Mouse (Mus musculus) adrenal gland, adult 8-10 months (tissue): ENCODE results near the gene Lmna. TPM values are rescaled to one million over a fixed set of nuclear protein-coding genes. Genes with fewer than 3 reads are reported as not detected.

Experiments used
- DNase-seq: peaks from one replicate; pipeline ENCODE4 v3.0.0; 2022
- total RNA-seq, 4 experiments: library from RNA; stranded (reverse); gene quantifications; 2 replicates each; pipeline ENCODE4 v1.2.4; 2022

The Lmna gene
- total RNA-seq: 100 to 1,000 TPM in 3 of 4 experiments, 10 to 100 TPM in 1; 88.2 to 134 (median 124) TPM

DNA sequence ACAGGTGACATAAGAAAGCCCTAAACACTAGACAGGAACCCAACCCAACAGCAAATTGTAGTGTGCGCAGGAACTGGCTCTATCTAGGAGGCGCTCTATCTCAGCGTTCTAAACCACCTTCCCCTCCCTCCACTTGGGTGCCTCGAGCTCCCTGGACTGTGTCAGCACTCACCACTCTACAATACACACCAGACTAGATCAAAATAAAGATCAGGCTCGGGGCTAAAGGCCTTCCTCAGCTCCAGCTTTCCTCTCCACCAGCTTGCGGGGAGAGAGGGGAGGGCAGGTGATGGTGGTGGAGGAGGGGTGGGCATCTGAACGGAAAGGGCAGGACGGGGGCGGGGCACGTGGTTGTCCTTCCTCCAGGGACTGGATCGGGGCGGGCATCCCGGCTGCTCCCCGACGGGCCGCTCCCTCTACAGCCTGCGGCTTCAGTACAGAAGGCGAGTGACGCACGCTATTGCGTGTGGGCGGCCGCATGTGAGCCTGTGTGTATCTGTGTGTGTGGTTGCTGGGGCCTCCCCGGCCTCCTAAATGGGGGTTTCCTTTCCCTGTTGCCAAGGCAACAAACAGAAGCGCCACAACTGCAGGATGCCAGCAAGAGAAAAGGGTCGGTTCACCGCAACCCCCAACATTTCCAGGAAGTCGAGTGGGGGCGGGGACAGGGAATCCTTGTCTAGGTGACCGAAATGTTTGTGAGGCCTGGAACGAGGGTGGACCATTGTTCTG is at the start of gene Lmna:
Gene Lmna (minus strand): TSS at position 265 of the 729 bp plus-strand sequence.
- DNase-seq: peak; percentile 96

DNA sequence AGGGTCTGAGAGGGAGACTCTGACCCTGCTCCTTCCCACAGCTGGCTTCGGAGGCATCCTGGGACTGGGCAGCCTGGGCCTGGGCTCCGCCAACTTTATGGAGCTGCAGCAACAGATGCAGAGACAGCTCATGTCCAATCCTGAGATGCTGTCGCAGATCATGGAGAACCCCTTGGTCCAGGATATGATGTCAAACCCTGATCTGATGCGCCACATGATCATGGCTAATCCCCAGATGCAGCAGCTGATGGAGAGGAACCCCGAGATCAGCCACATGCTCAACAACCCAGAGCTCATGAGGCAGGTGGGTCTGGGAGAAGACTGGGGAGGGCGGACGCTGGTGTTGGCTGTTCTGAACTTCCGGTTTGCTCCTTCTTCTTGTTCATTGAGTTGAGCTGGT is 46.9 kb upstream of the Lmna start:
- no peak for DNase-seq

DNA sequence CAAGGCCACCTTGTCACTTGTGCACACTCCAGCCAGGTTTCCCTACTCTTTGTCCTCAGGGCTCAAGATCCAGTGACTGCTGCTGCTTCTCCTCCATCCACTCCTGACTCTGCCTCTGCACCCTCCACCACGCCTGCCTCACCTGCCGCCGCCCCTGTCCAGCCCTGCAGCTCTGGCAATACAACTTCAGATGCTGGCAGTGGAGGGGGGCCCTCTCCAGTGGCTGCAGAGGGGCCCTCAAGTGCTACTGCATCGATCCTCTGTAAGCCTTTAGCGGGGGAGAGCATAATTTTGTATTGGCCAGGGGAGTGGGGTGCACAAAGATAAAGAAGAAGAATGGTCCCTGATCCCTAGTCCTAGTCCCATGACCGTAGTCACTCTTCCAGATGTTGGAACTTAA is 46.0 kb upstream of the Lmna start:
- DNase-seq: no peak

DNA sequence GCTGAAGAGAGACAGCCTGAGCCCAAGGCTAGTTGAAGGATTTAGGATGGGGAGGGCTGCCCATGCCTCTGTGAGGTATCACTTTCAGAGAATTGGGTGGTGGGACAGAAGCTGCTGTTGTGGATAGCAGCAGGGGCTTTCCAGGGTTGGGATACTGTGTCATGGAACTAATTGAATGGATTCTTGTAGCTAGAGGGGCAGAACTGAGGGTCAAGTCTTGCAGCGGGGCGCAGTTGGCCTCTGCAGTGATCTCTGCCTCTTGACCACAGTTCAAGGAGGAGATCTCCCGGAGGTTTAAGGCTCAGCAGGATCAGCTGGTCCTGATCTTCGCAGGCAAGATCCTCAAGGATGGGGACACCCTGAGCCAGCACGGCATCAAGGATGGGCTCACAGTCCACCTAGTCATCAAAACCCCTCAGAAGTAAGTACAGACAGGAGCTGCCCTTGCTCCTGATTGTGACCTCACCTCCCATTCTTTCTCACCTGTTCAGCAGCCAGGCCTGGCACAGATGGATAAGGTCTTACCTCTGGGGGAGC is 45.4 kb upstream of the Lmna start:
- DNase-seq: no peak

DNA sequence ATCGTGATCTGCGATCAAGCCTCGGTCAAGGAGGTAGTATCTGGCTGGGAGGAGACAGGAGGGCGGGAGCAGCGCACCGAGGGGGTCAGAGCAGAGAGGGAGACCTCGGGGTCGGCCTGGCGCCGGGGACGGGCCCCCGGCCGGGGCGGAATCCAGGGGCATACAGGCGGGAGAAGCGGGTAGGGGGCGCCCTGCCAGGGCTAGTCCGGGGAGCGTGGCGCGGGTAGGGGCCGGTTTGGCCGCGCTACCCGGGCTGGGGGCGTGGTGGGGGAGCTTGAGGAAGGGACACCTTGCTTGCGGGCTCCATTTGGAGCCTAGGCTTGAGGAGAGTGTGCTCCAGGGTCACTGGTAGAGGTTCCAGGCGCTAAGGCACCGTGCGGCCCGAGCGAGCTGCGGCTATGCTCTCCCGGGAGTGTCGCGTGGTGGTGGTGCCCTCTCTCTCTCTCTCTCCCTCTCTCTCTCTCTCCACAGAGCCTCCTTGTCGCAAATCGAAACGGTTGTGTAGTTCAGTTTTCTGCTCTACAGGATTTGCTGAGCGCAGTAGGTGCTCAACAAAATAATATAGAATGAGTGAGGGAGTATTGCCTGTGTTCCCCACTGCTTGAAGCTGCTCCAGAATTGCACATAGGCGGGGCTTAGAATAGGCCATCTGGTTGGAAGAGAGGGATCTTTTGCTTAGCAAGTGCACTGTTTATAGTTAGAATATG is 44.3 kb upstream of the Lmna start:
- DNase-seq: no peak

DNA sequence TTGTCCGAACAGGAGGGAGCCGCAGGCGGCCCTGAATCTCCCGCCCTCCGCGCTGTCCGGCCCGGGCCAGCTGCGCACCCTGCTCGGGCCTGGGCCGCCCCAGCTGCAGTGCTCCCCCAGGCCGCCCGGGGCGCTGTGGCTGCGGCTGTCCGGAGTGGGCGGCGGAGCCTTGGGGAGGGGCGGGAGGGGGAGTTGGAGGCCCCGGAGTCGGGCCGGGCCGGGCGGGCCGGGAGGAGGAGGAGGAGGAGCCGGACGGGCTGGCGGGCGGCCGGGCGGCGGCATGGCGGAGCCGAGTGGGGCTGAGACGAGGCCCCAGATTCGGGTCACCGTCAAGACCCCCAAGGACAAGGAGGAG is 43.7 kb upstream of the Lmna start, which contains the start of gene Ubqln4:
Gene Ubqln4 (plus strand): TSS at position 234 of the 355 bp plus-strand sequence.
- peak; percentile 85 for DNase-seq

DNA sequence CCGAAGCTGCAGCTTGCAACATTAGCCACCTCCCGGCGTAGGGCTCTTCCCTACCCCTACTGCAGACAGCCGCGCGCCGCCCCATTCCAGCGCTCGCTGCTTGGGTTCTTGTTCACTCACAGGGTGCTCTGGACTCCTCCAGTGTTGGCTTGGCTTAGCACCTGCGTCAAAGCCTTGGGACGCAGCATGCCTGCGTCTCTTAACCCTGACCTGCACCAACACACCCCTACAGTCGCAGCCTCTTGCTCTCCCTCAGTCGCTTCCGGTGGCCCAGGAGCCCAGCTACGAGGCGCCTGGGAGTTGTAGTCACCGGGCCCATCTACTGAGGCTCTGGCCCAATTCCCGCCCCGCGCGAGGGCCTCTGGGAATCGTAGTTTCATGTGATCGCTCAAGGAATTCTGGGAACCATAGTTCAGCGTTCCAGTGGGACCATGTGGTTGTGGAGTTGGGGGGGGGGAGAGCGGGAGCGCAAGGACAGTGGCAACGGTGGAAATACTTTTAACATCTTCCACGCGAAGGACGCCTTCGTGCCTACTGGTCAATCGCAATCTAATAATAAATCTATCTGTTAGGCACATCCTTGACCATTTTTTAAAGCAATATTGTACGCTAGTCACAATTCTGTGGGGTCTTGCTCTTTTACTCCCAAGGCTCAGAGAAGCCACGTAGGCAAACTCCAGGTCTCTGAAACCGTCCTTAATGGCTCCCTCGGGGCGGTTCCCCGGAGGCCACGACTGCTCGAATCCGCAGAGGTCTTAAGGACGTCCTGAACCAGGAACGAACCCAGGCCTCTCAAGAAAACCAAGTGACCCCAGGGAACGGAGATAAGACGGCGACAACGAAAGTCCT is 43.1 kb upstream of the Lmna start, which contains the start of gene Lamtor2:
Gene Lamtor2 (minus strand): TSS at position 399 of the 849 bp plus-strand sequence.
- DNase-seq: peak; percentile 99

DNA sequence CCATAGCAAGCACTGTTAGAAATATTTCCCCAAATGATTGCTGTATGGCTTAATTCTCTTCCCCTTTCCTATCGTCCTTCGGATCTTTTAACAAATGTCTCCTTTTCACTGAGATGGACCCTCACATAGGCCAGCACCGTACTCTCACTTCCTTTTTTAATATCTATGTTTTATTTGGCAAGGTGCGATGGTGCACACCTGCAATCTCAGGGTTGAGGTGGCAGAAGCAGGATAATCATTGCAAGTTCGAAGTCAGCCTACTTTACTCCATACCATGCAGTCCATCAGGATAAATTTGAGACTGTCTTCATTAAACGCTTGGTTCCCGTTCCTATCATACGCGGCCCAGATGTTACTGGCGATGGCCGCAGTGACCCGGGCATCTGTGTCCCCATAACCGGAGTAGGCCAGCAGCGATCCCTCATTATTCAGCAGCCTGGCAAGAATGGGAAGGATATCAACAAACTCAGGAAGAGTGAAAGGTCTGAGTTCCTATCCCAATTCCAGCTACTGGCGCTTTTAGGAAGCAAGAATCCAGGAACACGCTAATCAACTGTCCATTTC is 42.4 kb upstream of the Lmna start:
- no peak for DNase-seq

DNA sequence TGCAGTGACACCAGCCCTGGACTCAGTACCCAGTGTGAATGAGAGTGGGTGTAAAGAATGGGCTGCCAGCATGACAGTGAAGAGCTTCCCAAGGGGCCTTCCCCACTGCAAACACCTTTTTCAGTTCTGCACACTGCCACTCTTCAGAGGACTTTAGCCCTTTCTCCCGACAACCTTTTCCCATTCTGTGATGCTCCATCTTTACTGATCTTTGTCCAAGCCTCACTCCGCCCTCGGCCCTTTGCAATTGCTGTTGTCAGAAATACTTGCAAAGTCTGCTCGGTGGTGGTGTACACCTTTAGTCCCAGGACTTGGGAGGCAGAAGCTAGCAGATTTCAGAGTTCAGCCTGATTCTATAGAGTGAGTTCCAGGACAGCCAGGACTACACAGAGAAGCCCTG is 41.8 kb upstream of the Lmna start:
- no peak for DNase-seq

DNA sequence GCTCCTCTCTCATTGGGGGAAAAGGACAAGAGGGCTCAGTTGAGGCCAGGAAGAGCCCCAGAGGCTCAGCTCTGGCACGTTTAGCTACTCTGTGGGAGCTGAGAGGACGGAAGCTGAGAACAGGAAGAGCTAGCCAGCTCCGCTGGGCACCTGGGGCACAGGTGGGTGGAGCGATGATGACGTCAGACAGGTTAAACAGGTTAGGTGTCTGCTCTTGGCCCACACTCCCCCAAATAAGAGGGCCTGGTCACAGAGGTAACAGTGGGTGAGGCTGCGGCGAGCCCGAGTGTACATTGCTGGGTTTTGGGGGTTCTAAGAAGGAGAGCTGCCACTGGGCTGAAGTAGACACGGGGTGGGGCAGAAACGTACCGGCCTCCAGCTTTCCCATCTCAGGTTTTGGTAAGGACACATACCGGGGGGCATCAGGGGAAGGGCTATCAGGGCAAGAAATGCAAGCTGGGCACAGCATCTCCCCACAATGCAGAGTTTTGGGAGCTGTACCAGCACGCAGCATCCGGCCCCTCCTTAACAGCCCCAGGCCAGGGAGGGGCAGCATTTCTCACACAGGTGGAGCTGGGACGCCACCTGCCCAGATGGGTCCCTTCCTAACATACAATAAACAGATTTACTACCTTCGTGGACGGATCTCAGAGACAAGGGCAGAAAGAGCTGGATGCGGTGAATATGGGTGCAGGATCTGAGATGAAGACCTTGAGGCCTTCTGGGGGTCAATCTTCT is 38.6 kb upstream of the Lmna start, which contains the start of gene Rab25:
Gene Rab25 (minus strand): TSS at position 121 of the 738 bp plus-strand sequence.
- DNase-seq: no peak

DNA sequence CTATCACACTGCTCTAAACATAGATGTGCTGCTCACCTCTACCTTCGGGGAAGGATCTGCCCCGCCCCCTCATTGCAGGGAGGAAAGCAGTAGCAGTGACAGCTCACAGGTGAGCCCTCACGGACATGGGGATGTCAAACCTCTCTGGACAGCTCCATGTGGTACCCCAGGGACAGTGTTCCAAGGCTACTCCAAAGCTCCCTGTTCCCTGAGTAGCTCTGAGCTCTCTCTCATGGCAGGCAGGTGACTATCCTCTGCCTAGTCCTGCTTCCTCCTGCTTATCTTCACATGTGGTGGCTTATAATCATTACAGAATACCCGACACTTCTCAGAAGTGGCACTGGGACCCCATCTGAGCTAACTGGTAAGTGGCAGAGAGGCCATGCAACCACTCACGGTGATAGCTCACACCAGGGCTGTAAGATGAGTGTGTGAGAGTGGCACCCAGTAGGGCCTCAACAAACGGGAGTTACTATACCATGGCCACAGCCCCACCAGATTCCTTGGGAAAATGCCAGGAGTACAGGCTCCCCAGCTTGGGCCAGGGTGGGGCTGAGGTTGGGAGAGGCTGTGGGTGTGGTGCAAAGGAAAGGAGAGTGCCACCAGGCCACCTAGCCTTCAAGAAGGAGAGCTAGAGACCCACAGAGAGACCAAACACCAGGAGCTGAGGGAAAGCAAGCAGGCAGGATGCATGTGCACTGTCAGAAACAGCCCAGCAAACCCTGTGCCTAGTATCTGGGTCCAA is 37.1 kb upstream of the Lmna start:
- DNase-seq: no peak

DNA sequence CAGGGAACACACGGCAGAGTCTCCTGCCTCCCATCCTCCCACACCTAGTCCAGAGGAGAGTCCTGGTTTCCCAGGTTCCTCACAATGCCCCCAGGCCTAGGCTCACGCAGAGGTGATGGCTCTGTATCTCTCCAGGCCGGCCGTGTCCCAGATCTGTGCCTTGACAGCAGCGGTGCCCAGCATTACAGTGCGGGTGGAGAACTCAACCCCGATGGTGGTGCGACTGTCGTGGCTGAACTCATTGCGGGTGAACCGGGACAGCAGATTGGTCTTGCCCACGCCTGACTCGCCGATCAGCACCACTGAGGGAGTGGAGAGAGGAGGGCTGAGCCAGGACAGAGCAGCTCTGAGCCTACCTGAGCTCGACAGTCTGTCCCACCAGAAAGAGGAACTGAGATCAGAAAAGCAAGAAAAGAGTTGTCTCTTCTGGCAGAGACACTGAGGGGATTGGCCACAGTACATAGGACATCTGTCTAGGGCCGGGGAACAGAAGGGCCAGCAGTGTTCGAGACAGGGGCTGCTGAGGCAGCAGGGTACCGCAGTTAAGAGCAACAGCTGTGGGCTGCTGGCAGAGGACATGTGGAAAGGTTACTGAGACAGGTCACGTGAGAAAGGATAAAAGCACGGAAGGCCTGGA is 35.3 kb upstream of the Lmna start:
- DNase-seq: no peak

DNA sequence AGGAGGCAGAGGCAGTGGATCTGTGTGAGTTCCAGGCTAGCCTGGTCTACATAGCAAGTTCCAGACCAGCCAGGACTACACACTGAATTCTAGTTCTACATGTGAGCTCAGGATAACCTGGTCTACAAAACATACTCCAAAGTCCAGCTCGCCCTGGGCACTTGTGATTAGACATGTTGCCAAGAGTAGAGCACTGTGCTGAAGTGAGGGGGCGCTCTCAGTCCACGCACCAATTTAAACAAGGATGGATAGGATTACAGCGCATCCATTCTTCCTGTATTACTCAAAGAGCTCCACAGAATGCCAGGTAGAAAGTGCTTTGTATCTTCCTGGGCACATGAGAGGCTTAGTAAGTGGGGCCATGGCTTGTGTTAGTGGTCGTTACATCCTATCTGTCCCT is 34.8 kb upstream of the Lmna start:
- DNase-seq: no peak

DNA sequence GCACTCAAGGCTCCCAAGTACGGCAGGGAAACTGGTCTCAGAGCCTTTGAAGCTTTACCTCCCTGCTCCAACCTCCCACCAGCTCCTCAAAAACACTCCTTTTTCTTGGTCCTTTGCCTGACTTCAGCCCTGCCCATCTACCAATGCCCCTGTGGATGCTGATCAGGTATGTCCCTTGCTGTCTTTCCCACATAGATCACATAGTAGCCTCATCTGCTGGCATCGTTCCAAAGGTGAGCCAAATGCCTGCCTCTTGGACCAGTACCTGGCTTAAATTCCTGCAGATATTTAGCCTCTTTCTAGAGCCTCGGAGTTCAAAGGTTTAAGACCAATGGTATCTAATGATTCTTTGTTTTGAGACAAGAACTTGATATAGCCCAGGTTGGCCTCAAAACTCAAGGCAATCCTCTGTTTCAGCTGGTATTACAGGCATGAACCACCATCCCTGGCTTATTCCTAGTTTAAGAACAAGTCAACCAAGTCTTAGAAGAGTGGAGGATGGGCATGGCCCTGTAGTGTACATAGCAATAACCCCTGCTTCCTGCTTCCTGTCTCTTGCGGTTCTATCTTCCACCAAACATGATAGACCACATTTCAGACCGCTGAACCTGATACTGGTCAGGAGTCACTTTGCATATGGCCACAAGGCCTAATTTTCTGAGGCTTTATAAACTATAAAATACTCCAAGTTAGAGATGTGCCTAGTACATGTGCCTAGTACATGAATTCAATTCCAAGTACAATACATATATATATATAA is 34.1 kb upstream of the Lmna start:
- DNase-seq: no peak

DNA sequence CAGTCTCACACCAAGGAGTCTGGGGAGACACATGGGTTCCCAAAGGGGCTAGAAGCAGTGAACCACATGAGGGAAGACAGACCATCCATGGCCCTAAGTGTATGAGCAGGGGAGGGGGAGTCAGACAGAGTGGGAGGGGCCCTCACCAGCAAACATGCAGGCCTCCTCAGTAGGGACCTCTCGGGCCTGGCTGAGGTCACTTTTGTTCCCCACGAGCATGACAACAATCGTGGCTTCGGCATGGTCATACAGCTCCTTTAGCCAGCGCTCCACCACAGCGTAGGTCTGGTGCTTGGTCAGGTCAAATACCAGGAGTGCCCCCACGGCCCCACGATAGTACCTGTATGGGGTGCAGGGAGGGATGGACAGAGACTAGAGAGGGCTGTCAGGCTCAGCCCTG is 33.4 kb upstream of the Lmna start:
- no peak for DNase-seq

DNA sequence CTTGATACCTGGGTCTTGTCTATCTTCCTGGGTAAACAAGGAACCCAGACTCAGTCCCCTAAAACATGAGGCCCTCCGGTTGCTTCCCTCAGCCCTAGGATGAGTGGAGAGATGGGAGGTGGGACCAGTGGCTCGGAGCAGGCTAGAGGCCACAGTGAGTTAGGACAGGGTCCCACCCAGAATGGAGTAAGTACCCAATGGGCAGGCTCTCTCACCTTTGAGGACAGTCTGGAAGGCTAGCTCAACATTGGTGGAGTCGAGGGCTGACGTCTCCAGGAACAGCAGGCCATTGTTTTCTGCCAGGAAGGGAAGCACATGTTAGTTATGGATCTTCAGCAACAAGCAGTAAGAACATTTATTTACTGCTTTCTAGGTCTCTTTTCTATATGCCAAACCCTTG is 32.7 kb upstream of the Lmna start:
- no peak for DNase-seq

DNA sequence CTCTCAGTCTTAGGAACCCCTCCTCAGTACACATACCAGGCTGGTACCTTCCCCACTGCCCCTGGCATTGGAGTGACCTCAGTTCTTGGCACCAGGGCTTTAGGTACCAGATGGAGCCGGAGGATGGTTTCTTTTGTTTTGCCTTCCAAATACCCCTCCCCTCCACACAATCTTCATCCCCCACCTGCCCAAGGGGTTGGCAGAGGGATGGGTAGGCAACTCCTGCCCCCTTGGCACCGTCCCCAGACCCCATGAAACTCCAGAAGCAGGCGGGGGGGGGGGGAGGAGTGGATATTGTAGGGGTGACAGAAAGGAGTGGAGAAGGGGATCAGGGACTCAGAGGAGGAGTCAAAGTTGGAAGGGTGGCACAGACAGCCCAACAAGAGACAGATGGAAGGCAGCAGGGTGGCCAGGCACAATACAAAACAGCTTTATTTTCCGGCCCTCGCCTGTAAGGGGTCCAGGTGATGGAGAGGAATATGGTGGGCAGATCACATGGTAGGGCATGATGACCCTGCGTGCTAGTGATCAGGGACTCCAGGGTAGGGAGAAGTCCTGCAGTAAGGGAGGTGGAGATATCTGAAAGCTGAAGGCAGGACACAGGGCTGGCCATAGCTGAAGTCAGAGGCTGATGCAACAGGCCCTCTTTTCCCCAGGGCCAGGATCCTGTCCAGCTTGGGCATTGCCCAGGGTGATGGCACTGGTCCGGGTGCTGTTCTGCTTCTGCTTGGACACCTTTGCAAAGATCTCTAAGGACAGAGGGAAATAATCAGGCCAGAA is 32.1 kb upstream of the Lmna start:
- no peak for DNase-seq

DNA sequence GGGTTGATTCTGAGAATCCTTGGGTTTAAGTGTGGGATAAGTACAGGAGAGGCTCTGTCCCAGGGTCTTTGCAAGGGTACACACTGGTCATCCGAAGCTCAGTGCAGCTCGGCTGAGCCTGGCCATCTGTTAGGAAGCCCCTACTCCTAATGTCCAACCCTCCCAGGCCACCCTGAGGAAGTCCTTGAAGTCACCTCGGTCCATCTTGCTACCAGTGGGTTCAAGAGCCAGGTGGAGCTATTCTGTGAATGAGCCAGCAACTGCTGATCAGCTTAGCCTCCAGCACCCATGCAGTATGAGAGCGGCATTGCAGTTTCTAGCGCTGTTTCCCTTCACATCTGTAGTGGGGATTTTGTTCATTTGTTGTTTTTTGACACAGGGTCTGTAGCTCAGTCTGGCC is 30.3 kb upstream of the Lmna start:
- no peak for DNase-seq

DNA sequence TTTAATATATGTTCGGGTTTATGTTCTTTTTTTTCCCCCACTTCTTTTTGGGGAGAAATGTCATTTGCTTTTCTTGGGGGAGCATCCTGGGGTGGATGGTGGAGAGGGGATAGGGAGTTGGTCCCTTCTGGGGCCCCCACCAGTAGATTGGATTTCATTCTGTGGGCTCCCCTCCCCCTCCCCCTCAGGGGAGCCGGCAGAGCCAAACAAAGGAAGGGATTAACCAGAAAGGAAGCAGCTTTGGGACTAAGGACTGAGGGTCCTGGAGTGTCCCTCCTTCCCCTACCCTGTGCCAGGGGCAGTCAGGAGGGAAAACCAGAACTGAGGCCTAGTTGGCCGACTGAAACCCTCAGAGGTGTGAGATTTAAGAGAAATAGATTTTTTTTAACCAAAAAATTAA is 29.6 kb upstream of the Lmna start:
- DNase-seq: no peak
